Mouse (Mus musculus) heart, embryonic 10.5 days (tissue): ENCODE data around the gene Mtmr1. TPM values are rescaled to one million over a fixed set of nuclear protein-coding genes. Genes with fewer than 3 reads are reported as not detected.

Experiments used
- DNase-seq: peaks from one replicate; pipeline ENCODE4 v3.0.0-alpha.2; 2017; ENCODE audit warnings: low spot score
- H3K27ac ChIP-seq: fragments of 300-500 bp; sonication (generic); 2 replicates; pipeline ENCODE4 v1.5.1; 2016; ENCODE audit warnings: mild to moderate bottlenecking
- H3K27me3 ChIP-seq: fragments of 300-500 bp; sonication (generic); 2 replicates; pipeline ENCODE4 v1.6.1; 2016; ENCODE audit warnings: mild to moderate bottlenecking; ENCODE audit not compliant: poor library complexity, insufficient read depth, severe bottlenecking
- H3K36me3 ChIP-seq: fragments of 300-500 bp; sonication (generic); 2 replicates; pipeline ENCODE4 v1.6.1; 2016; ENCODE audit warnings: mild to moderate bottlenecking, moderate library complexity
- H3K4me1 ChIP-seq: fragments of 300-500 bp; sonication (generic); 2 replicates; pipeline ENCODE4 v1.6.1; 2016; ENCODE audit warnings: mild to moderate bottlenecking
- H3K4me3 ChIP-seq: fragments of 300-500 bp; sonication (generic); 2 replicates; pipeline ENCODE4 v1.5.1; 2016; ENCODE audit warnings: mild to moderate bottlenecking, moderate library complexity
- H3K9me3 ChIP-seq: fragments of 300-500 bp; sonication (generic); 2 replicates; pipeline ENCODE4 v1.6.1; 2016; ENCODE audit warnings: mild to moderate bottlenecking, moderate library complexity
- WGBS: fragments of 180-500 bp; shearing (Covaris S2); methylation state at CpG from one replicate; pipeline ENCODE4 v1.1.7; 2016; 5-methylcytosine and 5-hydroxymethylcytosine counted together
- polyA plus RNA-seq: library from polyadenylated mRNA; unstranded; fragments of >200 nt; fragmentation: Nextera tagmentation; extraction: Ambion mirVana; gene quantifications from 2 replicates; pipeline ENCODE4 v1.2.1, GENCODE M21; 2016

Mtmr1 gene
- polyA plus RNA-seq, 1 experiment from 2014 or later = 7.1 TPM

DNA sequence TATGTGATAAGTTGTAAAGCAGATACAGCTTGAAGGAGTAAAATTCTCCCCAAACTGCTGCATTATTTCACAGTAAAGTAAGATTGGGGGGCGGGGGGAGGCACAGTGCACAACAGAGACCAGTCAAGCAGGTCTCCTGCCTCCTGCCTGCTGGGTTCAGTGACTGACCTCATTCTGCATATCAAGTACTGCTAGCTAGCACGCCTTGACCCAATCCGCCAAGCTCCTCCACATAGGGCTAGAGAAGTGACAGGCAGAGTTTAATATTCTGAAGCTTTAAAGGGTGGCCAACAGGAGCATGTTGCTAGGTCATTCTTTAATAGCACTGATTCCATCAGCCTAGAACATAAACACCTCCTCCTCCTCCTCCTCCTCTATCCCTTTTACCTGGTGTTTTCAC is 48.2 kb downstream of the Mtmr1 start:
- no peaks in the 10 kb centered on the region for H3K9me3 ChIP-seq
- H3K4me1 ChIP-seq = no peaks in the 10 kb centered on the region
- peaks cover 13% of the 10 kb centered on the region; the same call in 1 of the 2 replicates for H3K27me3 ChIP-seq
- 67% methylated on average over 3 of the region's 3 CpGs for whole genome bisulfite sequencing
- H3K36me3 ChIP-seq = peaks cover 3% of the 10 kb centered on the region; the same call in 1 of the 2 replicates
- H3K27ac ChIP-seq = no peak overlapping the region
- DNase-seq = no peak
- H3K4me3 ChIP-seq = no peak overlapping the region

DNA sequence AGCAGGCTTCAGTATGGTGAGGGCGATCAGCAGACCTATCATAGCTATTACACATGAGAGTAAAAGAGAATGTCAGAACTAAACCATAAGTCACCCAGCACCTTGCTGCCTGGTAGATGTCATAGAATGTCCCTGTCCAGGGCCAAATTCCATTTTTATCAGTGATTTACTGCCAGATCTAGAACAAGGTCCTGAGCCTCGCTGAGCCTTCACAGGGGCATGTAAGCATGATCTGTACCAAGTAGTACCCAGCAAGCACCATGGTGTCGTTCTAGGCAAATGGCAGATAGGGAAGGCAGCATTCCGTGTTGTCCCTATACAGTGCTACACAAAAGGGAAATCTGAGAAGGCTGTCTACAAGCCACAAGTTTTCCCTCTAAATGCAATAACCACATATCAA is 49.1 kb downstream of the Mtmr1 start:
- Histone ChIP-seq H3K27ac (no peak overlapping the region), H3K9me3 (no peaks in the 10 kb centered on the region), H3K4me3 (no peak overlapping the region), H3K36me3 (peaks cover 3% of the 10 kb centered on the region; the same call in 1 of the 2 replicates), H3K27me3 (peaks cover 13% of the 10 kb centered on the region; the same call in 1 of the 2 replicates), H3K4me1 (no peaks in the 10 kb centered on the region)
- no peak for DNase-seq
- WGBS = 82% methylated on average over 4 of the region's 4 CpGs

DNA sequence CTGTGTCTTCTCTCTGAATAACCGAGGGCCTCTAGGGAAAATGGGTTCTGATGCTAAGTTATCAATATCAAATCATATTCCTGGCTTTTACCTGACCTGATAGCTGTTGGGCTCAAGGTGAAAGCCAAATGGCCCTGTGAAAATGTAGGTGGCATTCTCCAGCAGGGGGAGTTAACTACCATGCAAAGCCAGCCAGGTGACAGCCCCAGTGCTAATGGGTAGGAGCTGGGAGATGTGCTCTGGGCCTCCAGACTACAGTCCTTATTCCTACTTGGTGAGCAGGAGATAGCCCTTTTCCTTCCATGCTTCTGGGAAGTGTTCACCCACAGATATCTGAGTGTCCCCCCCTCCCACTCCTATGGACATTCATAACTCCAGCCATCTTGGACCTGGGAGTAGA is 60.3 kb downstream of the Mtmr1 start:
- Histone ChIP-seq H3K36me3 (0 out of 2 replicates have a peak, but pooled peaks cover 8% of the 10 kb centered on the region), H3K4me1 (no peaks in the 10 kb centered on the region), H3K27me3 (peaks cover 8% of the 10 kb centered on the region; the same call in 1 of the 2 replicates), H3K9me3 (no peaks in the 10 kb centered on the region), H3K27ac (no peak overlapping the region), H3K4me3 (no peak overlapping the region)
- DNase-seq = no peak
- 57% methylated on average over 1 of the region's 1 CpGs for WGBS

DNA sequence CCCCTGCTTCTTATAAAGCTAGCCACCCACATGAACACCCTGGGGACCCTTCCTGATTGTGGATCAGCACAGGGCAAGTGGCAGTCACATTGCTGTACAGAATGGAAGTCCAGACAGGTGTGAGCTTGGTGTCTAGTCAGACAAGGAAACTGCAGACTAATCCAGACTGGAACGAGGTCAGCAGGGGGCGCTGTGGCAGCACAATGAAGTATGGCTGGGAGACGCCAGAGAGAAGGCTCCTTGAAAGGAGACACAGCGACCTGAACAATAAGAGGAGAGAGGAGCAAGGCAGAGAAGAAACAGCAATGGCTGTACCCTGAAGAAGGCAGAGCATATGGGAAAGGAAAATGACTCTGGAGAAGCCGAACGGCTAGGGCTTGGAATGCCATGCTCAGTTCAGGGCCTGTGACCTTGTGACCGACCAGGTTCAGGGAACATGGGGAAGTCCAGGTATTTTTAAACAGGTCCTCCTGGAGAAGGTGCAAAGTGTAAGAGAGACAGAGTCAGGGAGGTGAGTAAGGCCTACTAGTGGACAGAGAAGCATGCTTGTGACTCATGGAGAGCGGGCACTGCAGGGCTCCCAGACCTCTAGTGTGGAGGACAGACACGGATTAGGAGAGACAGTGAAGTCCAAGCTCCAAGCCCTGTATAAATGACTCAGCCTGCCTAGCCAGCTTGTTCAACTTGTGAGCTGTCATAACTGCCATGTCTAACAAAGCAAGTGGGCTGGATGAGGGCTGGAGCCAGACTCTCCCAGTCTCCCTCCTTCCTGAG is 61.4 kb downstream of the Mtmr1 start:
- H3K36me3 ChIP-seq = 0 out of 2 replicates have a peak, but pooled peaks cover 8% of the 10 kb centered on the region
- 47% methylated on average over 9 of the region's 9 CpGs for WGBS
- DNase-seq = peak; percentile 77
- no peak overlapping the region for H3K27ac ChIP-seq
- no peaks in the 10 kb centered on the region for H3K4me1 ChIP-seq
- H3K27me3 ChIP-seq = peaks cover 8% of the 10 kb centered on the region; the same call in 1 of the 2 replicates
- H3K9me3 ChIP-seq = no peaks in the 10 kb centered on the region
- H3K4me3 ChIP-seq = no peak overlapping the region

DNA sequence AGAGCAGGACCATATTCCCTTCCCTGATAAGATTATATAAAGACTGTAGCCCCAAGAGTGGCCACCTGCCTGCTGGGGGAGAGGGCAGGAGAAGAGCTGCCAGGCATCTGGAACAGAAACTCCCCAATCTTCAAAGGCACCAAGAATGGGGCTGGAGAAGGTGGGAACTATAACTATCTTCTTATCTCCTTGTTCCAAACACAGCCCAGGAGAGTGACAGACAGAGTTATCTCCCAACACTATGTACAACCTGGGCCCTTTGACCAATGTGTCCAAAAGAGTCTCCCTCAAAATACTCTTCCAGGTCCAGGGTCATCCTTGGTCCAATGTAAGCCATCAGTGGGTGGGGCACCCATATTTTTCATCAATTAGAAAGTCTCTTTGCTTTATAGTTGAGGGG is 62.9 kb downstream of the Mtmr1 start:
- DNase-seq = no peak
- Histone ChIP-seq H3K36me3 (no peaks in the 10 kb centered on the region), H3K4me3 (no peak overlapping the region), H3K27ac (no peak overlapping the region), H3K9me3 (no peaks in the 10 kb centered on the region), H3K27me3 (peaks cover 8% of the 10 kb centered on the region; the same call in 1 of the 2 replicates), H3K4me1 (no peaks in the 10 kb centered on the region)

DNA sequence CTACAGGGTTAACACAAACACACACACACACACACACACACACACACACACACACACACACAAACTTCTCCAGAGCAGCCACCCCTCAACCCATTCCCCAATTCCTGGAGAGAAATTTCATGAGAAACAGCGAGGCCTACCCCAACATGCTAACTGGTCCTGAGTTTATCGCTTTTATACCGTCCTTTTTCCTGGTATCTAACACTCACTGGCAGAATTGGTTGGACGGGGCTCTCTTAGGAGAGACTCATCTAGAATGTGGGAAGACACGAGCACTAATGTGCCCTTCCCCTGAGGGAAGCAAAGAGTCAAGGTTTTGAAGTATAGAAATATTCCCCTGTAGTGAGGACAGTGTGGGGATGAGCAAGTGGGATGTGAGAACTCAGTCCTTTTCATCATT is 66.3 kb downstream of the Mtmr1 start:
- H3K4me3 ChIP-seq = no peak overlapping the region
- WGBS = 86% methylated on average over 5 of the region's 5 CpGs
- H3K36me3 ChIP-seq = no peaks in the 10 kb centered on the region
- no peaks in the 10 kb centered on the region for H3K27me3 ChIP-seq
- no peak for DNase-seq
- H3K9me3 ChIP-seq = no peaks in the 10 kb centered on the region
- no peak overlapping the region for H3K27ac ChIP-seq
- H3K4me1 ChIP-seq = no peaks in the 10 kb centered on the region

DNA sequence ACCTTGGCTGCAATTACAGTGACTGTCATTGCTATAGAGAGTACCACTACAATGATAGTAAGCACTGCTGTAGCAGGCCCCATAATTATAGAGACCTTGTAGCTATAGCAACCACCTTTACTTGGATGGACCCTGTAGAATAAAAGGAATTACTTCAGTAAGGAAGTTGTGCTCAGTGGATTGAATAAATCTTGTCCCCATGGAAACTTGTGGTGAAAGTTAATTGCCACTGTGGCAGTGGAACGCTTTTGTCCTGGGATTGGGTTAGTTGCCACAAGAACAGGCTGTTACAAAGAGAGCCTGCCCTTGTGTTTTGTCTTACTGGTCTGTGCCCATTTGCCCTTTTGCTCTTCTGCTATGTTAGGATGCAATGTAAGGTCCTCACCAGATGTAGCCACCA is 69.9 kb downstream of the Mtmr1 start:
- no peak for DNase-seq
- Histone ChIP-seq H3K9me3 (no peaks in the 10 kb centered on the region), H3K27me3 (no peaks in the 10 kb centered on the region), H3K27ac (no peak overlapping the region), H3K36me3 (0 out of 2 replicates have a peak, but pooled peaks cover 4% of the 10 kb centered on the region), H3K4me1 (no peaks in the 10 kb centered on the region), H3K4me3 (no peak overlapping the region)
- WGBS = 71% methylated on average over 1 of the region's 1 CpGs

DNA sequence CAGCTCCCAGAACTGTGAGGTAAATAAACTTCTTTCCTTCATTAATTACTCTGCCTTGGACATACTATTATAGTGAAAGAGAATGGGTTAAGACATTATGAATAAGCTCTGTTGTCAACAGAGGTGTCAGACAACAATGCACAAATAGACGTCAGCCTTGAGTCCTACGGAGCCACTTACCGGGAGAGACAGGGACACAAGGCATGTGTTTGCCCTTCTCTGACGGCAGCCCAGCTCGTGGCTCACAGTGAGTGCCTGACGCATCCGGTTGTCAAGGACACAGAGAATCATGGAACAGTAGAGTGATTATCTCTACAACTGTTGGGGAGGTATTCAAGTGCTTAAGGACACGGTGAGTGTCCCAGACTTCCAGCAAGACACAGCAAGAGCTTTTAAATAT is 70.3 kb downstream of the Mtmr1 start:
- Histone ChIP-seq H3K36me3 (0 out of 2 replicates have a peak, but pooled peaks cover 4% of the 10 kb centered on the region), H3K4me3 (no peak overlapping the region), H3K4me1 (no peaks in the 10 kb centered on the region), H3K27me3 (no peaks in the 10 kb centered on the region), H3K27ac (no peak overlapping the region), H3K9me3 (no peaks in the 10 kb centered on the region)
- WGBS = 59% methylated on average over 8 of the region's 8 CpGs
- DNase-seq = no peak

DNA sequence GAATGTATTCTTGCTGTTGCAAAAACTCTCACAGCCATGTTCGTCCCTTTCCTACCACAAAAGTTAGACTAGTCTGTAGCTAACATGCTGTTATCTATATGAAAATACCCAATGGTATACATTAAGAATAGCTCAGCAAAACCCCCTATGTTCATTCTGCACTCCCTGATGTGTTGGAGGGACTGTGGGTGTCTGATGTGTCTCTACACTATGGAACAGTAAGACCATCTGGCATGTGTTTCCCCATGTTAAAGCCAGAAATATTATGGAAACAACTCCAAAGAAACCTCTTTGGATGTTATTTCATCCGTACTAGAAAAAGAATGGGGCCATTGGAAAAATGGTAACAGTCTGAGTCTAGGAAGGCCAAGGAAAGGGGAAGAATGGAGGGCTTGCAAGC is 71.0 kb downstream of the Mtmr1 start:
- H3K27me3 ChIP-seq = no peaks in the 10 kb centered on the region
- no peaks in the 10 kb centered on the region for H3K9me3 ChIP-seq
- no peaks in the 10 kb centered on the region for H3K4me1 ChIP-seq
- WGBS = 82% methylated on average over 2 of the region's 2 CpGs
- H3K27ac ChIP-seq = no peak overlapping the region
- no peak for DNase-seq
- H3K36me3 ChIP-seq = 0 out of 2 replicates have a peak, but pooled peaks cover 4% of the 10 kb centered on the region
- no peak overlapping the region for H3K4me3 ChIP-seq

DNA sequence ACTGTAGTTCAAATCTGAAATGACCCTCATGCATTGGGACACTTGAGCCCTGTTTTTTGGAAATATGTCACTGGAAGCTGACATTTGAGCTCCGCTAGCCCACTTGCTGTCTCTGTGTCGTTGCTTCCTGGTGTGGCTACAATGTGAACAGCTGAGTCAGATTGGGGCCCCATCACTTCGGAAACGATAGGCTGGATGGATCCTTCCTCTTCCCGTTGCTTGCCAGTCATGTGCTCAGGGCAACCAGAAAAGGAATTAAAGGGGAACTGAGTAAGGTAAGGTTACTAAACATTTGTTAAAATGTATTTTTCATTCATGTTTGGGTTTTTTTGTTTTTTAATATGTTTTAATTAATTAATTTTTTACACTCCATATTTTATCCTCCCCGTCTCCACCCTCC is 74.9 kb downstream of the Mtmr1 start:
- 88% methylated on average over 6 of the region's 6 CpGs for WGBS
- no peaks in the 10 kb centered on the region for H3K27me3 ChIP-seq
- no peak for DNase-seq
- 0 out of 2 replicates have a peak, but pooled peaks cover 7% of the 10 kb centered on the region for H3K36me3 ChIP-seq
- no peak overlapping the region for H3K27ac ChIP-seq
- no peaks in the 10 kb centered on the region for H3K4me1 ChIP-seq
- no peaks in the 10 kb centered on the region for H3K9me3 ChIP-seq
- no peak overlapping the region for H3K4me3 ChIP-seq

DNA sequence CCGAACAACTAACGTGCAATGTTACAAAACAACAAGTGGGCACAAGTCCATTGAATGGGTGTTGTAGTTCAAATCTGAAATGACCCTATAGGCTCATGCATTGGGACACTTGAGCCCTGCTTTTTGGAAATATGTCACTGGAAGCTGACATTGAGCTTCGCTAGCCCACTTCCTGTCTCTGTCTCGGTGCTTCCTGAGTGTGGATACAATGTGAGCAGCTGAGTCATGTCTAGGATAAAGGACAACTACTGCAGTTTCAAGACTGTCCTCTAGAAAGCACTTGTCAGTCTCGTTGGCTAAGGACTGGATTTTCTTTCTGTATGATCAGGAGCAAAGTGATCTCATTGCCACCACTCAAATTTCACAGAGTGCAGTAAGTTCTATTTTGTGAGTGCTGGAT is 78.4 kb downstream of the Mtmr1 start:
- H3K9me3 ChIP-seq = no peaks in the 10 kb centered on the region
- 77% methylated on average over 5 of the region's 5 CpGs for WGBS
- no peak overlapping the region for H3K27ac ChIP-seq
- no peak overlapping the region for H3K4me3 ChIP-seq
- no peaks in the 10 kb centered on the region for H3K27me3 ChIP-seq
- H3K4me1 ChIP-seq = no peaks in the 10 kb centered on the region
- DNase-seq = no peak
- H3K36me3 ChIP-seq = 0 out of 2 replicates have a peak, but pooled peaks cover 7% of the 10 kb centered on the region

DNA sequence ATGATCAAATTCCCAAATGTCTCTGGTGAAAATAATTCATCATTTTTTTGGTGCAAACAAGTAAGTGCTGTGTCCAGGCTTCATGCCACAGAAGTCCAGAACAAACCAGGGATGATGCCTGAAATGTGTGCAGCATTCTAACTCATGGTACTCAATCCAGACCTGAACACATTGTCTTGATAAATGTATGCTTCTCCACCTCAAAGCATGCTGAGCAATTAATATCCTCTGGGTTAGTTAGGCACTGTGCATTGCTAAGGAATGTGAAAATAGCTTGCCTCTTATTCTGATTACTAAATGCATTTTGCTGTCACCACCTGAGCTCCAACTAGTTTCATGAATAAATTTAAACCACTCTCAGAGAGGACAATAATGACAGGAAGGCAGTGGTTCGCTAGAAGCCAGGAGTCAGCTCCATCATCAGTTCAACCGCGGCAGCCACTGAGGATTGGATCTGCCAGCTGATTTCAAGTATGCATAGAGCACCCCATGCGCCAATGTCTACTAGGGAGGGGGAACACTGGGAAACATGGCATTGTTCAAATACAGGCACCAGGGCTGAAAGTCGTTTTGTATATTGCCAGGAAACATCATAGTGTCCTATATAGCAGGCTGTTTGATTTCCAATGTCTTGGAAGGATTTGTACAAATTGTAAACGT is 91.6 kb downstream of the Mtmr1 start:
- Histone ChIP-seq H3K27ac (no peak overlapping the region), H3K27me3 (no peaks in the 10 kb centered on the region), H3K4me1 (no peaks in the 10 kb centered on the region), H3K36me3 (no peaks in the 10 kb centered on the region), H3K9me3 (no peaks in the 10 kb centered on the region), H3K4me3 (no peak overlapping the region)
- no peak for DNase-seq
- WGBS = 86% methylated on average over 6 of the region's 6 CpGs

DNA sequence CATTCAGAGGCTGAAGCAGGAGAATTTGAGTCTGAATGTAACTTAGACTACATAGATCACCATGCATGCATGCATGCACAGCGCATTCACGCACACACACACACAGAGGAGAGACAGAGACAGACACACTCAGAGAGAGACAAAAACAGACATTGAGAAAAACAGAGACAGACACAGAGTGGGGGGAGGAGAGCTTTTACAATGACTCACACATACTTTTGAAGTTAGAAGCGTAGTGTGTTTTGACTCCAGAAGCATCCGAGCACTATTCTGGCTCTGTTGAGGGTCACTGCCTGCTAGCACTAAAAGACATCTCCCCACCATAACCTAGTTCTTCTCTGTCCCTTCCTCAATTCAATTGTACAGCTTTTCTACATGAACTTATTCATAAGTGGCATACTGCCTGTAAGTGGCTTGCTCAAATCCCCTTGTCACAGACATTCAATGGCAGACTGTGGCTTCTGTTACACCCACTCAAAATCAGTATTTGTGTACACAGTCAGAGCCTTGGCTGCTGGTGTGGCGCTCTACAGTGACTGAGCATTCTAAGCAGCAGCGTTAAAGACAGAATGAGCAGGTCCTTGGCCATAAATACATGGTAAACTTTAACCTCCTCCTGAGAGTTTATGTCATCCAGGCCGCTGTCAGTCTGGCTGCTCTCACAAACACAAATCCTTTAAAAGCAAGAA is 99.7 kb downstream of the Mtmr1 start:
- H3K27ac ChIP-seq = no peak overlapping the region
- no peak for DNase-seq
- no peaks in the 10 kb centered on the region for H3K36me3 ChIP-seq
- H3K27me3 ChIP-seq = no peaks in the 10 kb centered on the region
- WGBS = 80% methylated on average over 7 of the region's 7 CpGs
- H3K4me1 ChIP-seq = no peaks in the 10 kb centered on the region
- H3K9me3 ChIP-seq = no peaks in the 10 kb centered on the region
- H3K4me3 ChIP-seq = no peak overlapping the region
